Mouse (Mus musculus) E14TG2a.4 (cell line): Measurements from ENCODE around the gene Mlf1.
A peak's percentile ranks its signal among the peaks of the same experiment; 100 is the strongest.

Source experiments
- CTCF ChIP-seq: conservative IDR thresholded peaks from 2 replicates; pipeline ENCODE4 v1.5.1; 2014; ENCODE audit warnings: low read length
- NANOG ChIP-seq: IDR thresholded peaks from 2 replicates; pipeline ENCODE4 v1.6.1; 2014; ENCODE audit warnings: borderline replicate concordance, low read length, mixed read lengths

GRCm38 (mm10) chr3:67429999-67430380 lies 56.1 kb downstream of the Mlf1 start, which contains the start of gene Gfm1:
- TF ChIP-seq CTCF = peak; percentile 67
- TF ChIP-seq NANOG = no peak
